Mouse (Mus musculus) olfactory bulb, adult 2 months (tissue): ENCODE measurements around the gene Cog8. TPM values are rescaled to one million over a fixed set of nuclear protein-coding genes. Genes with fewer than 3 reads are reported as not detected.

Experiments
- polyA plus RNA-seq: library from polyadenylated mRNA; stranded (reverse); fragments of >200 nt; gene quantifications from 2 replicates; pipeline ENCODE4 v1.2.4, GENCODE M21; 2012; ENCODE audit warnings: low replicate concordance; ENCODE audit not compliant: missing spikeins, insufficient read depth, insufficient read length

Cog8 gene
- polyA plus RNA-seq, 1 experiment = not detected

Other genes with a start within 250 kb of the Cog8 start
- not detected in 2 replicates for gene Has3, start 186.4 kb downstream of the Cog8 start, polyA plus RNA-seq
- not detected in 2 replicates for gene Utp4, start 163.1 kb downstream of the Cog8 start, polyA plus RNA-seq
- gene Sntb2, start 120.9 kb downstream of the Cog8 start, polyA plus RNA-seq = not detected in 2 replicates
- gene Vps4a, start 25.5 kb downstream of the Cog8 start, polyA plus RNA-seq = not detected in 2 replicates
- gene Pdf, start 8.1 kb downstream of the Cog8 start, polyA plus RNA-seq = not detected in 2 replicates
- not detected in 2 replicates for gene Nip7, start 188 bp upstream of the Cog8 start, polyA plus RNA-seq
- gene Tmed6, start 9.0 kb upstream of the Cog8 start, polyA plus RNA-seq = not detected in 2 replicates
- gene Terf2, start 39.9 kb upstream of the Cog8 start, polyA plus RNA-seq = not detected in 2 replicates
- 106 TPM in 1 of 2 replicates, not detected in the other for gene Cyb5b, start 94.0 kb upstream of the Cog8 start, polyA plus RNA-seq
- 64.6 and 239 TPM in 2 replicates for gene Nfat5, start 236.8 kb upstream of the Cog8 start, polyA plus RNA-seq